ENCODE assay signal across 8 mouse cellular contexts in genomic region chr4:138859245-138859644, GRCm38 (mm10). TPM values are rescaled to one million over a fixed set of nuclear protein-coding genes. Genes with fewer than 3 reads are reported as not detected.
DNase-seq lines count a peak whose midpoint lies in the region; ATAC-seq and TF ChIP-seq lines count a peak whose summit lies in the region.

No protein-coding gene starts in this region.

- H3K4me3 ChIP-seq in lung, adult 2 months (replicated peaks; ENCODE audit: extremely low read depth, low read depth, low read length): no peak overlapping the region
- H3K4me3 ChIP-seq in cerebellum, adult 2 months (replicated peaks; ENCODE audit: insufficient read depth, low read depth, low read length): peak overlapping the region; percentile 55
- peak overlapping the region; percentile 34 for H3K4me3 ChIP-seq in forebrain, embryonic 16.5 days (replicated peaks; ENCODE audit: low read length)

- peak overlapping the region; percentile 56 for H3K4me2 ChIP-seq in forebrain, embryonic 16.5 days (ENCODE audit: low read length)

- 0 out of 2 replicates have a peak overlapping the region, but pooled peaks have one; percentile 30 for H3K9ac ChIP-seq in forebrain, embryonic 16.5 days (replicated peaks; ENCODE audit: low read depth, low read length)

- no peaks in the 10 kb centered on the region for H3K36me3 ChIP-seq in forebrain, embryonic 16.5 days (ENCODE audit: control insufficient read depth, insufficient read depth)

- ATAC-seq in forebrain, embryonic 16.5 days: peak; percentile 62

- TF ChIP-seq CTCF in lung, adult 2 months (IDR thresholded peaks at IDR 0.05; ENCODE audit: insufficient read depth, low read length): peak; percentile 29; the same call in 1 of the 2 replicates
- peak; percentile 66 for TF ChIP-seq CTCF in cerebellum, adult 2 months (IDR thresholded peaks at IDR 0.05; ENCODE audit: borderline replicate concordance, insufficient read depth, low read depth, low read length)

- H3K9me3 ChIP-seq in forebrain, embryonic 16.5 days (ENCODE audit: control insufficient read depth, low read length): no peaks in the 10 kb centered on the region

- H3K27ac ChIP-seq in cerebellum, adult 2 months (ENCODE audit: insufficient read depth, low read length): no peak overlapping the region
- H3K27ac ChIP-seq in forebrain, embryonic 16.5 days (ENCODE audit: low read length): peak overlapping the region; percentile 49

- no peaks in the 10 kb centered on the region for H3K27me3 ChIP-seq in cerebellum, adult 2 months (ENCODE audit: control insufficient read depth, insufficient read depth, low read length)
- no peaks in the 10 kb centered on the region for H3K27me3 ChIP-seq in forebrain, embryonic 16.5 days (replicated peaks; ENCODE audit: control insufficient read depth, insufficient read depth, low read length)

- 23% methylated on average over 9 of the region's 9 CpGs for WGBS in lung, adult 2 months
- WGBS in cerebellum, adult 2 months: 22% methylated on average over 9 of the region's 9 CpGs
- 16% methylated on average over 9 of the region's 9 CpGs for WGBS in forebrain, embryonic 16.5 days

- no peak for TF ChIP-seq POLR2A in lung, adult 2 months (IDR thresholded peaks at IDR 0.05; ENCODE audit: borderline replicate concordance, extremely low read depth, low read depth, low read length)
- no peak for TF ChIP-seq POLR2A in cerebellum, adult 2 months (IDR thresholded peaks at IDR 0.05; ENCODE audit: borderline replicate concordance, insufficient read depth, low read length)

- DNase-seq in lung, adult 2 months: no peak
- no peak for DNase-seq in lung, postnatal 4 days
- DNase-seq in cerebellum, adult 2 months: peak; percentile 36 to 40
- peak; percentile 66 for DNase-seq in mesoderm, embryonic 11.5 days (ENCODE audit: low read depth, low spot score)
- DNase-seq in adrenal gland, postnatal 10 days: no peak
- DNase-seq in lung, adult 18-20 months: no peak
- DNase-seq in layer of hippocampus, adult 8-10 months (ENCODE audit: low spot score in 2 of 2): no peak

- H3K4me1 ChIP-seq in lung, adult 2 months (ENCODE audit: control insufficient read depth, insufficient read depth, low read length): no peaks in the 10 kb centered on the region
- H3K4me1 ChIP-seq in cerebellum, adult 2 months (ENCODE audit: control insufficient read depth, insufficient read depth, low read length): no peaks in the 10 kb centered on the region
- peaks cover 5% of the 10 kb centered on the region; the same call in 1 of the 2 replicates for H3K4me1 ChIP-seq in forebrain, embryonic 16.5 days (replicated peaks; ENCODE audit: control insufficient read depth, insufficient read depth, low read length)

RNA-seq across cellular contexts. Expression of gene Pla2g5, which starts 4.0 kb away (rescaled TPM):
- polyA plus RNA-seq in lung, adult 2 months (2012; rRNA removed): 0.57 and 1.3 TPM in 2 replicates
- 2.0 and 4.7 TPM in 2 replicates for polyA plus RNA-seq in cerebellum, adult 2 months (2012; rRNA removed)
- 0.54 and 1.2 TPM in 2 replicates for polyA plus RNA-seq in forebrain, embryonic 16.5 days (2015; fragmentation: Nextera tagmentation; extraction: Ambion mirVana)
- 10 to 100 TPM in 1 of 2 experiments, 1 to 10 TPM in 1; 9.8 to 15.0 TPM for total RNA-seq in adrenal gland, postnatal 10 days (2021)
- 1 to 10 TPM in 2 of 4 experiments, under 1 TPM in 2; 0.94 to 3.0 (median 1.6) TPM for total RNA-seq in layer of hippocampus, adult 8-10 months (2022)

RNA-seq across cellular contexts. Expression of gene Gm13030, which starts 14.5 kb away (rescaled TPM):
- not detected in 2 replicates for polyA plus RNA-seq in lung, adult 2 months (2012; rRNA removed)
- not detected in 2 replicates for polyA plus RNA-seq in cerebellum, adult 2 months (2012; rRNA removed)
- polyA plus RNA-seq in forebrain, embryonic 16.5 days (2015; fragmentation: Nextera tagmentation; extraction: Ambion mirVana): not detected in 2 replicates
- total RNA-seq in adrenal gland, postnatal 10 days (2021): not detected
- total RNA-seq in layer of hippocampus, adult 8-10 months (2022): not detected

RNA-seq across cellular contexts. Expression of gene Pla2g2e, which starts 18.5 kb away (rescaled TPM):
- 1.2 and 2.2 TPM in 2 replicates for polyA plus RNA-seq in lung, adult 2 months (2012; rRNA removed)
- not detected in 2 replicates for polyA plus RNA-seq in cerebellum, adult 2 months (2012; rRNA removed)
- polyA plus RNA-seq in forebrain, embryonic 16.5 days (2015; fragmentation: Nextera tagmentation; extraction: Ambion mirVana): not detected in 2 replicates
- 1 to 10 TPM; 1.1 to 4.1 TPM for total RNA-seq in adrenal gland, postnatal 10 days (2021)
- not detected for total RNA-seq in layer of hippocampus, adult 8-10 months (2022)

RNA-seq across cellular contexts. Expression of gene Otud3, which starts 54.5 kb away (rescaled TPM):
- 8.4 and 9.1 TPM in 2 replicates for polyA plus RNA-seq in lung, adult 2 months (2012; rRNA removed)
- polyA plus RNA-seq in cerebellum, adult 2 months (2012; rRNA removed): 8.3 and 9.0 TPM in 2 replicates
- 2.4 and 3.2 TPM in 2 replicates for polyA plus RNA-seq in forebrain, embryonic 16.5 days (2015; fragmentation: Nextera tagmentation; extraction: Ambion mirVana)
- 1 to 10 TPM; 7.1 to 8.2 TPM for total RNA-seq in adrenal gland, postnatal 10 days (2021)
- total RNA-seq in layer of hippocampus, adult 8-10 months (2022): 10 to 100 TPM; 10.2 to 13.0 (median 12.3) TPM

Comparison
In these comparisons a context has a peak if more than half of its experiments do, and no peak if none do; other contexts are left out.
1. DNase-seq: peak in cerebellum, adult 2 months (2 of 2) and mesoderm, embryonic 11.5 days (single experiment); none in lung, adult 2 months (single experiment), lung, postnatal 4 days (0 of 2), adrenal gland, postnatal 10 days (single experiment), lung, adult 18-20 months (0 of 2) and layer of hippocampus, adult 8-10 months (0 of 2).